ENCODE assay signal across 9 mouse cellular contexts in the genomic region with DNA sequence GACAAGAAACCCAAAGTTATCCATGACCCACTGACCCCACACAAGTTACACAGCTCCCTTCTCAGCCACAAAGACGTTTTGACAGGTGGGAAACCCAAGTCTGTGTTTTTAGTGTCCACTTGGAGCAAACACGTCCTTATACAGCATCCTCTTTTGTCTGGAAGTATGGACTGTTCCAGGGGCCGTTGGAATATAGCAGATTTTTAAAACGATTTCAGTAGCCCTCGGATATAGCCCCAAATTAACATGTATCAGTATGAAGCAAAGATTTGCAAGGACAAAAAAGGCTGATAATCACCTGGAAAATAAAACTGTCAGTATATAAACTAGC. TPM values are rescaled to one million over a fixed set of nuclear protein-coding genes. Genes with fewer than 3 reads are reported as not detected.
DNase-seq lines count a peak whose midpoint lies in the region; ATAC-seq lines count a peak whose summit lies in the region.
"Had no signal": no experiment of that assay in that cellular context is flagged by ENCODE, and none has a peak within 500 bp of the region (broad histone marks: within the 10 kb centered on the region; RNA-seq: fewer than 3 reads in every experiment).

No protein-coding gene starts in this region.

- no peak overlapping the region for H3K27ac ChIP-seq in heart, embryonic 10.5 days
- no peak overlapping the region for H3K27ac ChIP-seq in forebrain, embryonic 14.5 days (ENCODE audit: low read depth, low read length)
- H3K27ac ChIP-seq in liver, embryonic 13.5 days: no peak overlapping the region

- no peaks in the 10 kb centered on the region for H3K27me3 ChIP-seq in heart, embryonic 10.5 days (ENCODE audit: insufficient read depth, poor library complexity, severe bottlenecking)
- no peaks in the 10 kb centered on the region for H3K27me3 ChIP-seq in forebrain, embryonic 14.5 days (replicated peaks; ENCODE audit: control insufficient read depth, insufficient read depth, low read length)
- H3K27me3 ChIP-seq in liver, embryonic 13.5 days: no peaks in the 10 kb centered on the region

- peak overlapping the region; percentile 75 for H3K4me3 ChIP-seq in heart, embryonic 10.5 days
- peak overlapping the region; percentile 75 for H3K4me3 ChIP-seq in forebrain, embryonic 14.5 days (ENCODE audit: low read depth, low read length)
- H3K4me3 ChIP-seq in liver, embryonic 13.5 days (replicated peaks): peak overlapping the region; percentile 88

- peak; percentile 2 for ATAC-seq in CD4-positive, CD25-positive, alpha-beta regulatory T cell, adult 4 months
- no peak for ATAC-seq in forebrain, embryonic 14.5 days
- no peak for ATAC-seq in liver, embryonic 13.5 days (ENCODE audit: low read depth)

- DNase-seq in heart, embryonic 10.5 days (ENCODE audit: low spot score): no peak
- no peak for DNase-seq in heart, adult 8-10 months (ENCODE audit: low spot score)
- no peak for DNase-seq in forebrain, embryonic 14.5 days (ENCODE audit: low spot score)
- no peak for DNase-seq in liver, embryonic 13.5 days
- no peak for DNase-seq in urinary bladder, adult 18-20 months (ENCODE audit: low spot score in 2 of 2)
- DNase-seq in adipocyte (ENCODE audit: low spot score): no peak
- no peak for DNase-seq in spleen, adult 18-20 months

- WGBS in heart, embryonic 10.5 days: 57% methylated on average over 5 of the region's 5 CpGs
- 62% methylated on average over 5 of the region's 5 CpGs for WGBS in forebrain, embryonic 14.5 days
- 43% methylated on average over 5 of the region's 5 CpGs for WGBS in liver, embryonic 13.5 days (ENCODE audit: insufficient replicate concordance)

- H3K4me2 ChIP-seq in forebrain, embryonic 14.5 days (ENCODE audit: low read length): peak overlapping the region; percentile 24; the same call in 1 of the 2 replicates
- peak overlapping the region; percentile 86 for H3K4me2 ChIP-seq in liver, embryonic 13.5 days

- H3K36me3 ChIP-seq in heart, embryonic 10.5 days: peaks cover 1% of the 10 kb centered on the region; the same call in 1 of the 2 replicates
- 0 out of 2 replicates have a peak, but pooled peaks cover 5% of the 10 kb centered on the region for H3K36me3 ChIP-seq in forebrain, embryonic 14.5 days (ENCODE audit: control insufficient read depth, insufficient read depth, low read length)
- H3K36me3 ChIP-seq in liver, embryonic 13.5 days: no peaks in the 10 kb centered on the region

- H3K9ac ChIP-seq in forebrain, embryonic 14.5 days (ENCODE audit: low read length): no peak overlapping the region; the same call in 1 of the 2 replicates
- no peak overlapping the region for H3K9ac ChIP-seq in liver, embryonic 13.5 days

- no peaks in the 10 kb centered on the region for H3K9me3 ChIP-seq in heart, embryonic 10.5 days
- no peaks in the 10 kb centered on the region for H3K9me3 ChIP-seq in forebrain, embryonic 14.5 days (replicated peaks; ENCODE audit: control insufficient read depth, low read length)
- H3K9me3 ChIP-seq in liver, embryonic 13.5 days (replicated peaks): no peaks in the 10 kb centered on the region

- H3K4me1 ChIP-seq in heart, embryonic 10.5 days: peaks cover 10% of the 10 kb centered on the region; the same call in 1 of the 2 replicates
- H3K4me1 ChIP-seq in forebrain, embryonic 14.5 days (ENCODE audit: control insufficient read depth, insufficient read depth, low read length): peaks cover 9% of the 10 kb centered on the region
- peaks cover 18% of the 10 kb centered on the region for H3K4me1 ChIP-seq in liver, embryonic 13.5 days (replicated peaks)

RNA-seq across cellular contexts. Expression of gene Crbn, which starts 0.3 kb away (rescaled TPM):
- 30.2 and 36.1 TPM in 2 replicates for polyA plus RNA-seq in heart, embryonic 10.5 days (2016; fragmentation: Nextera tagmentation; extraction: Ambion mirVana)
- total RNA-seq in heart, adult 8-10 months (2022): 10 to 100 TPM; 47.7 to 62.5 (median 52.1) TPM
- polyA plus RNA-seq in CD4-positive, CD25-positive, alpha-beta regulatory T cell, adult 4 months (2017; shearing (Covaris generic)): 100 to 1,000 TPM; 192 to 219 TPM
- 63.4 and 69.4 TPM in 2 replicates for polyA plus RNA-seq in forebrain, embryonic 14.5 days (2014; fragmentation: Nextera tagmentation; extraction: Ambion mirVana)
- polyA plus RNA-seq in liver, embryonic 13.5 days (2015; fragmentation: Nextera tagmentation; extraction: Ambion mirVana): 21.4 and 25.9 TPM in 2 replicates

RNA-seq across cellular contexts. Expression of gene Trnt1, which starts 31.3 kb away (rescaled TPM):
- 55.7 and 64.8 TPM in 2 replicates for polyA plus RNA-seq in heart, embryonic 10.5 days (2016; fragmentation: Nextera tagmentation; extraction: Ambion mirVana)
- total RNA-seq in heart, adult 8-10 months (2022): 10 to 100 TPM; 28.5 to 35.1 (median 33.0) TPM
- 100 to 1,000 TPM in 1 of 2 experiments, 10 to 100 TPM in 1; 97.2 to 108 TPM for polyA plus RNA-seq in CD4-positive, CD25-positive, alpha-beta regulatory T cell, adult 4 months (2017; shearing (Covaris generic))
- polyA plus RNA-seq in forebrain, embryonic 14.5 days (2014; fragmentation: Nextera tagmentation; extraction: Ambion mirVana): 68.7 and 81.7 TPM in 2 replicates
- polyA plus RNA-seq in liver, embryonic 13.5 days (2015; fragmentation: Nextera tagmentation; extraction: Ambion mirVana): 49.2 and 58.8 TPM in 2 replicates

RNA-seq across cellular contexts. Expression of gene Il5ra, which starts 51.4 kb away (rescaled TPM):
- not detected in 2 replicates for polyA plus RNA-seq in heart, embryonic 10.5 days (2016; fragmentation: Nextera tagmentation; extraction: Ambion mirVana)
- total RNA-seq in heart, adult 8-10 months (2022): not detected
- polyA plus RNA-seq in CD4-positive, CD25-positive, alpha-beta regulatory T cell, adult 4 months (2017; shearing (Covaris generic)): under 1 TPM in 1 of 2 experiments, not detected in 1; 0.32 TPM
- polyA plus RNA-seq in forebrain, embryonic 14.5 days (2014; fragmentation: Nextera tagmentation; extraction: Ambion mirVana): not detected in 2 replicates
- 0.09 and 0.10 TPM in 2 replicates for polyA plus RNA-seq in liver, embryonic 13.5 days (2015; fragmentation: Nextera tagmentation; extraction: Ambion mirVana)
- polyA plus RNA-seq: C2C12 had no signal
